Mouse (Mus musculus): ENCODE data around the gene Ccdc191. TPM values are rescaled to one million over a fixed set of nuclear protein-coding genes. Genes with fewer than 3 reads are reported as not detected.

The Ccdc191 gene
- total RNA-seq, 2 experiments from 2014 or later = 2.7 to 3.3 TPM

GRCm38 (mm10) chr16:43930577-43930976 is 41.0 kb downstream of the Ccdc191 start:
- no peak for DNase-seq (ENCODE audit: low spot score in 2 of 2)

DNA sequence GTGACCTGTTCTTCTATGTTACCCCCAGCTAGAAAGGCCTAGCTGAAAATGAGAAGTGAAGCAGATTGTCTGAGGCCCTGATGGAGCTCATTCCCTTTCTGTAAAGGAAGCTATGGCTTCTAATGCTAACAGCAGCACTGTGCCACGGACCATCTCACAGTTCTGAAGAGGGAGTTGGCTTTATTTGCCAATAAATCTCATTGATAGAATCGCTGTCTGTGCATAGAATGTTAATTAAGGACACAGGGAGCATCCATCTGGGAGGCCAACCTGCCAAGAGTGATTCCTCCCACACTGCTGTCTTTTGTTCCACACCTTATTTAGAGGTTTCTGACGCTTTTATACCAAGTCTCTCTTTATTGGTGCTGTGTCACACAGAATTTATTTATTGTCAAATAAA is 41.9 kb downstream of the Ccdc191 start:
- DNase-seq (ENCODE audit: low spot score in 2 of 2) = no peak

DNA sequence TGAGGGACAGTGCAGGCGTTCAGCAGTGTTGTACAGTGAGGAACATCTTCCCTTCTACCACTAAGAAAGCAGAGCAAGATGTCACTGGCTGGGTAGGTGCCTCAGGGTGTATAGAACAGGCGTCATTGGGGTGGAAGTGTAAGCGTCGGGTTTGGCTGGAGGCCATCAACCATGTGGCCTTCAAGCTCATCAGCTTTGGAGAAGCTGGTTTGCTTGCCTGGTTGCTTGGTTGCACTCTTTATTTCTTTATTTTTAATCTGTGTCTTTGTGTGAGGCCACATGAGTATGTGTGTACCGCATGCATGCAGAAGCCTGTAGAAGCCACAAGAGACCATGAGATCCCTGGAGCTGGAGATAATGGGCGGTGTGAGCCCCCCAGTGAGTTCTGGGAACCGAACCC is 42.7 kb downstream of the Ccdc191 start:
- DNase-seq (ENCODE audit: low spot score in 2 of 2) = no peak

- DNase-seq (ENCODE audit: low spot score in 2 of 2) = no peak
Measured at GRCm38 (mm10) chr16:43933041-43933440, 43.4 kb downstream of the Ccdc191 start.

DNA sequence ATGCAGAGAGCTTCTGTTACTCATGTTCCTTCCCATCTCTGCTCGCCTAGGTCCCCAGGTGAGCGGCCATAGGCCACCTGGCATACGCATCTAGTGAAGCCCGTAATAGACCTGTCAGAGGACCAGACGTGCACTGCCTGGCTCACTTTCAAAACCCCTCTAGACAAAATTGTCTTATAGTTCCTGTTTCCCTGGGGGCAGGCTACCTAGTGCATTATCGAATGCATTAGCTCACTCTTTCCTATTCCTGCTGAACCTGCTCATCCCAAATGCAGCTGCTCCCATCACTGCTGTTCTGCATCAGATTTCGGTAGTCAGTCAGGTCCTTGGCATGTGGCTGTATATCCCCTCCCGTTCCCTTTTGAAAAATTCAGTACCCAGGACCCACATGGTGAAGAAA is 45.3 kb downstream of the Ccdc191 start:
- no peak for DNase-seq (ENCODE audit: low spot score in 2 of 2)

GRCm38 (mm10) chr16:43935367-43935766 is 45.8 kb downstream of the Ccdc191 start:
- no peak for DNase-seq (ENCODE audit: low spot score in 2 of 2)

- DNase-seq (ENCODE audit: low spot score in 2 of 2) = no peak
Measured at GRCm38 (mm10) chr16:43935892-43936291, 46.3 kb downstream of the Ccdc191 start.

DNA sequence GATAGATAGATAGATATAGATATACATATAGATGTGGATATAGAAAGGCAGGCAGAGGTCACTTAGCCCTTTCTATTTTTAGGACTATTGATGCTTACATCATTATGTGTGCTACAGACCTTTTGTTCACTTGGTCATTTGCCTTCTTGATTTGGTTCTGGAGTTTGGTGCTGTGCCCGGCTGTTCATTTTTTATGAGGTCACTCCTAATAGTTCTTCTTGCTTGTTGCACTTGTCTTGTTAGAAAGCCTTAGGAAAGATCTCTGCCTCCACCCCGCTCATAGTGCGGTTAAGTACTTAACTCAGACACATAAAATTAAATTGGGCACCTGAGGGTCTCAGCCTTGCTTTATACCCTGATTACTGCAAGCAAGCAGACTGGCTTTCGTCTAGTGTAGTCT is 51.2 kb downstream of the Ccdc191 start:
- no peak for DNase-seq (ENCODE audit: low spot score in 2 of 2)

GRCm38 (mm10) chr16:43945351-43945750 is 55.8 kb downstream of the Ccdc191 start:
- no peak for DNase-seq (ENCODE audit: low spot score in 2 of 2)

GRCm38 (mm10) chr16:43945869-43946268 is 56.3 kb downstream of the Ccdc191 start:
- DNase-seq (ENCODE audit: low spot score in 2 of 2) = no peak

- no peak for DNase-seq (ENCODE audit: low spot score in 2 of 2)
Measured at GRCm38 (mm10) chr16:43951591-43951990, 62.0 kb downstream of the Ccdc191 start.

GRCm38 (mm10) chr16:43954913-43955312 is 65.3 kb downstream of the Ccdc191 start:
- no peak for DNase-seq (ENCODE audit: low spot score in 2 of 2)

- no peak for DNase-seq (ENCODE audit: low spot score in 2 of 2)
Measured at GRCm38 (mm10) chr16:43958038-43958437, 68.4 kb downstream of the Ccdc191 start.

- DNase-seq (ENCODE audit: low spot score in 2 of 2) = no peak
Measured at GRCm38 (mm10) chr16:43963291-43963690, 73.7 kb downstream of the Ccdc191 start.

DNA sequence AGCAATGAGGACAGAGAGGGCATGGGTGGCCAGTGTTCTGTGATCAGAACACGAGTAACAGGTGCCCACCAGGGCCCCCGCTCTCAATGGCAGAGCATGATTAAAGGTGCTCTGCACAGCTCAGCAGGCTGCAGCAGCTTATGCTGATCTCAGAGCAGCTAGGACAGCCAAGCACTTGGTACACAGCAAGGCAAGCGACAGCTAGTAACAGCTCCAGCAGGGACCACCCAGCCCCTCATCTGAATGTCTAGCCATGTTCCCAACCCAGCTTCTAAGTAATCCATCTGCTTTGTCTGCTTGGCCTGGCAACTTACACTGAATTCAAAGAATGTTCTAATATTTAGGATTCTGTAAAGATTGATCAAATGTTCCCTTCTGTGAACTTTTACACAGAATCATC is 74.2 kb downstream of the Ccdc191 start:
- DNase-seq (ENCODE audit: low spot score in 2 of 2) = no peak

GRCm38 (mm10) chr16:43965781-43966389 is 76.3 kb downstream of the Ccdc191 start:
- no peak for DNase-seq (ENCODE audit: low spot score in 2 of 2)

- no peak for DNase-seq (ENCODE audit: low spot score in 2 of 2)
Measured at GRCm38 (mm10) chr16:43970426-43970825, 80.8 kb downstream of the Ccdc191 start.

DNA sequence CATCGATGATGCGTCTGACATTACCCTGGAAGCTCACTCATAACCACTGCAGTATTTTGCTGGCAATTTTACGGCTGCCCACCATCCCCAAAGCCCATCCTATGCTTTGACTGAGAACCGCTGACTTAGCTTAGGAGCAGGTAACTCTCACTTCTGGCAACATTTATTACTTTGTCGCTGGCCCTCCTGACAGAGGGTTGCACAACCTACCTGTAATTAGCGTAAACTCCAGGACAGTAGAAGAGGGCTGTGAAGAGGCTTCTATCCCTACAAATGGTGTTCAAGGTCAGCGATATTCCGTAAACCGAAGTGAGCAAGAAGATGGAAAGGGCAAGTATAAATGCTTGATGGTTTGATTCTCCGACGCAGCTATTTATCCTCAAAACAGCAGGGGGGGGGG is 81.6 kb downstream of the Ccdc191 start:
- no peak for DNase-seq (ENCODE audit: low spot score in 2 of 2)

- DNase-seq (ENCODE audit: low spot score in 2 of 2) = no peak
Measured at GRCm38 (mm10) chr16:43971741-43972140, 82.1 kb downstream of the Ccdc191 start.

GRCm38 (mm10) chr16:43972391-43972790 is 82.8 kb downstream of the Ccdc191 start:
- DNase-seq (ENCODE audit: low spot score in 2 of 2) = no peak

DNA sequence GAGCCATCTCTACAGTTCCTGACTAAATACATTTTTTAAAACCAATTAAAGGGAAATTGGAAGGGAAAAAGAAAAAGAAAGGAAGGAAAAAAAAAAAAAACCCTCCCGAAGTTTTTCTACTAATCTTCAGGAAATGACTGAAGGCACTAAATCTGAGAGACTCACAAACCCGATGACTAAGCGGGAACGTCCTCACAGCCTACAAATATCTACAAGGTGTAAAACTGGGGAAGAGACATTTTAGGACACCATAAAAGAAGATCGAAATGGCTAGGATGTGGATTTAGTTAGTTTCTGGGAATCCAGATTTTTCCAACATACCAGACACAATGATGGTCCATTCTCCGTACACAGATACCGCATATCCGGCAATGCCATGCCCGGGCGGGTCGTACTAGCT is 83.5 kb downstream of the Ccdc191 start:
- no peak for DNase-seq (ENCODE audit: low spot score in 2 of 2)

DNA sequence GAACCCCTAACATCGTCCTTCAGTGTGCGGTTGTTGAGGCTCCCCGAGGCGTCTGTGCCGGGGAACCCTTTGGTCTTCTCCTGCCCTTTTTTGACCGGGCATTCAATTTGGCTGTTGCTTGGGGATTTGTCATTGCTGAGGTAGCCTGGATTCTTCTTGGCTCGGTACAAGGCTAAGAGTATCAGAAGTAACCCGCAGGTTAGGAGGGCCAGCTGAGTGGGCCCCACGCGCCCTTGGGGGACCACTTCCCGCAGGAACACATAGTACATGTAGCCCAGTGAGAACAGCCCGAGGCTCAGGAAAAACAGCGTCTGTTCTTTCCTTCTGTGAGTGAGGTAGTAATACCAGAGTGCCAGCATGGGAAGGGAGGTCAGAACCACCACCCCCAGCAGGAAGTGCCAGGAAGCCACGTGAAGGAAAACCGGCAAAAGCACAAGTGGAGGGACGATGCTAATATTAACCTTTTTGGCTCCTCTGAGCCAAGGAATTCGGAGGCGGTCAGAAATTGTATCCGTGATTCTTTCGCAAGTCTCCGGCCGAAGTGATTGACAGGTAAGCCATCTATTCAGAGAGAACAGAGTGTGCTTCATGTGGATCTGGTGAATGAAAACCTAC is 84.1 kb downstream of the Ccdc191 start:
- DNase-seq (ENCODE audit: low spot score in 2 of 2) = no peak

GRCm38 (mm10) chr16:43979010-43979327 is 89.4 kb downstream of the Ccdc191 start:
- no peak for DNase-seq (ENCODE audit: low spot score in 2 of 2)

Data from gastrocnemius, postnatal 4 days (tissue).